Mouse (Mus musculus): ENCODE results near the gene Tbc1d9.

DNA sequence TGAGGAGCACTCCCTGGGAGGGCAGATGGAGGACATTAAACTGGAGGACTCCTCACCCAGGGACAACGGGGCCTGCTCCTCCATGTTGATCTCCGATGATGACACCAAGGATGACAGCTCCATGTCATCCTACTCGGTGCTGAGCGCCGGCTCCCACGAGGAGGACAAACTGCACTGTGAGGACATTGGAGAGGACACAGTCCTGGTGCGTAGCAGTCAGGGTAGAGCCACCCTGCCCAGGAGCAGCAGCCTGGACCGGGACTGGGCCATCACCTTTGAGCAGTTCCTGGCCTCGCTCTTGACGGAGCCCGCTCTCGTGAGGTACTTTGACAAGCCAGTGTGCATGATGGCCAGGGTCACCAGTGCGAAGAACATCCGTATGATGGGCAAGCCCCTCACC is 106.0 kb downstream of the Tbc1d9 start:
- TF ChIP-seq POLR2A (IDR thresholded peaks at IDR 0.05; ENCODE audit: control insufficient read depth, extremely low read depth, insufficient read depth, low read length, poor library complexity) = no peak
- no peak for TF ChIP-seq CTCF (IDR thresholded peaks at IDR 0.05; ENCODE audit: borderline replicate concordance, control insufficient read depth, extremely low read depth, insufficient read depth, low read length, poor library complexity)

Data from thymus, adult 2 months (tissue).